Mouse (Mus musculus) kidney, postnatal 25 days (tissue): ENCODE measurements around the gene Magi2.
"Not testable (repeated sequence)": the region's sequence is repeated elsewhere in the genome, so short reads cannot be mapped to it uniquely, and the experiment has no call there.

Source experiments
- DNase-seq, 2 experiments: peaks; one replicate each; pipeline ENCODE4 v3.0.0; 2021; ENCODE audit warnings: mixed read lengths in 2 of 2

The Magi2 gene

DNA sequence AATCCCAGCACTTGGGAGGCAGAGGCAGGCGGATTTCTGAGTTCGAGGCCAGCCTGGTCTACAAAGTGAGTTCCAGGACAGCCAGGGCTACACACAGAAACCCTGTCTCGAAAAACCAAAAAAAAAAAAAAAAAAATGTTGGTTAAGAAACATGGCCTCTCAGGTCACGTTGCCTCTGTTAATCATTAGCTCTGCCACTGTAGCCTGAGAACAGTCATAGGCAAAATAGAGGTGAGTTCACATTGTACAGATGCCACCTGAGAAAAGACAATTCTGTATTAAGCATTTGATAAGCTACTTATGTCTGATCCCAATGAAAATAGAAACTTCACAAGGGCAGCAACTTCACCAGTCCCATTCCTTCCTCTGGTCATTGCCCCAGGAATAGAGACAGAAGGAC is 1496.4 kb downstream of the Magi2 start:
- not testable (repeated sequence) for DNase-seq

DNA sequence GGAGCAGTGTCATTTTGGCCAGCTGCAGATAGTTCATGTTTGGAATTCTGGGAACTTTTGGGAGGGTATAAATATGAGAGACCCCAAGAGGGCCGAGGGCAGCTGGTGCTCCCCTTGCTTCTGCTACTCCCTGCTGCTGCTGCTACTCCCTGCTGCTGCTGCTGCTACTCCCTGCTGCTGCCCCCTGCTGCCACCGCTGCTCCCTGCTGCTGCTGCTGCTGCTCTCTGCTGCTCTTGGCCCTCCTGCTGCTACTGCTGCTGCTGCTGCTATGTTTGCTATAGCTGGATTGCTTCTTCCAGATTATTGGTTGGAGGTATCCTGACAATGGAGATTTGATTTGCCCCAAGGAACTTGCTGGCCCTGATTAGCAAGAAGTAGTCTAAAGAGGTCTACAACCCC is 1512.0 kb downstream of the Magi2 start:
- no peak for DNase-seq

DNA sequence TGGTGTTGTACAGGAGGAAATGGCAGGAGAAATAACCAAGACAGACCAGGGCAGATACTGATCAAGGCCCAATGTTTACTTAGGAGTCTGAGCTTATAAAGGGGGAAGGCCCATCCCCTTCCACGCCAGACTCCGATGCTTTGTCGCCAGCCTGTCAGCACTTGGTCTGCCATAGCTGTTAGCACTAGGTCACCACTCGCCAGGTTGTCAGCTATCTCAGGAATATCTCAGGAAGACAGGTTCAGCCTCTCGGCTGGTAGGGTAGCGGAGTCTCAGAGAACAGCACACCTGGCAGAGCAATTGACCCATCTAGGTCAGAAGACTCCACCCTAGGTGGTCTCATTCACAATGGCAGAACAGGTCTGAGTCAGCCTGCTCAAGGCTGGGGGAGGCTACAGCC is 1514.4 kb downstream of the Magi2 start:
- no peak for DNase-seq

DNA sequence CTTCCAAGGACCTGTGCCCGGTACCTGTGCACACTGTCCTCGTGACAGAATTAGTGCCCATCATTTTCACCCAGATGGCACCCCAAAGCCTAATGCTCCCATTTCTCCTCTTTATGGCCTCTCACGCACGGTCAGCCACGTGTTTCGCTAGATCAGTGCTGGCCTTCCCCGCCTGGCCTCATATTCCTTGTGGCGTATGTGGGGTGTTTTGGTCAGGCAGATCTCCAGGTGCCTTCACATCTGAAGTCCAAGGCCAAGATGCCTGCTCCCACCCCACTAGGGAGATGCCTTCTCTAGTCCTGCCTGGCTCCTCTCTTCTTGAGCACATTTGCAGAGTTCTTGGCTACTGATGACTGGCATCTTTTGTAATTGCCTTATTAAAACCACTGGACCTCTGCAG is 1515.1 kb downstream of the Magi2 start:
- DNase-seq: no peak

DNA sequence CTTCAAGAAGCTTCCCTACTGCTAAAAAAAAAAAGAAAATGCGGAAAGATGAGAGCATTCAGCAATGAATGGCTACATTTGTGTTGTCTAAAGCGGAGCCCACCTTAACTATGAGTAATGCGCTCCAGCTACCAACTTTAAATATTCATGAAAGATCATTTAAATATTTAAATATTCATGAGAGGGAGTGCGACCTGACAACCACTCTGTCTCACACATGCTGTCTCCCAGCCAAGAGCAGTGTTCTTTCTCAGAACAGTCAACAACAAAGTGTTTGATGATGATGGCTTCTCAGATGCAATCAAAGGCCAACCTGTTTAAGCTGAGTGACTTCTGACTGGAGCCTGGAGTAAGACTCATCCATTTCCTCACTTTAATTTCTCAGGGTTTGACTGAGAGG is 1521.3 kb downstream of the Magi2 start:
- no peak for DNase-seq

DNA sequence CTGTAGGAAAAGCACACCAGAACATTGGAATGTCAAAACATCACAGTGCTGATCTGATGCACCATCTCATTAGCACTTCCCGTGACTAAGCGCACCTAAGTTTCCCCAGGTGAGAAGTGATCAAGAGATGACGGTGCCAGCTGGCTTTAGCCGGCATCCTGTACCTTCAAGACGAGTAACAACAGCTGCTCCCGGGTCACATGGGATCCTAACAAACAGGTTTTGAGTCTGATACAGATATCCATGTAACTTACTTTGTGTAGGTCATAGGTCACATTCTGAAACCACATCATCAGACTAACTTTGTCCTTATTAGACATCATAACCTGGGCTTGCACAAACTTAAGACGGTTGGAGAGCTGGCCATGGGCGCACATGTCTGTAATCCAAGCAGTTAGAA is 1522.0 kb downstream of the Magi2 start:
- no peak for DNase-seq

DNA sequence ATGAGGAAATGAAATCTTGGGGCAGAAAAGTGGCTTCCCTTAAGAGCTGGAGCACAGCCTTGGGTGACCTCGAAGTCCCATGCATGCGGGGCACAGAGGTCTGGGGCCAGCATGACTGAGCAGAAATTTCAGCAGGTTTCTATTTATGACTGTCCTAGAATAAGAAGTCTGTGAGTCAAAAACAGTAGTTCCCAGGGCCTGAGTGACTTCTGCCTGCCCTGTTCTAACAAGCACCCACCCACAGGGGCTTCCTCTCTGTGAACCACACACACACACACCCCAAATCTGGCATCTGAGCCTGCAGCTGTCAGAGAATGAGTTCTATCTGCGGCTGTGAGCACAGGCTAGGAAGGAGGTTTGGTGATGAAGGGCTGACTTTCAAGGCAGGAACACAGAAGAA is 1522.7 kb downstream of the Magi2 start:
- no peak for DNase-seq

DNA sequence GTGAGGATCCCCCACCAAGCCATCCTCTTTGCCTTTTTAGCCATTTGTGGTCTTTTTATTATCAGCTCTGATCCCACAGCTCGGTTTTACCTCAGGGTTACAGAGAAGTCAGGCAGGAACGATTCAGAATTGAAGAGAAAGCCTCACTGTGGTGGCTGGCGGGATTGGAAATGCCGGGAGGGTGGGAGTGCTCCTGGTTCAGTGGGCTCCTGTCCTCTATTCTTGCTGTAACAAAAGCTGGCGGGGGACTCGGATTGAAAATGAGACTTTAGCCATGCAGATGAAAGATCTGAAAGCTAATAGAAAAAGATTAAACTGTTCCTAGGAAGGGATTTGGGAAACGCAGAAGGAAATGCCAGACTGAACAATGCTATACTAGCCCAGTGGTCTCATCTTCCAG is 1524.2 kb downstream of the Magi2 start:
- no peak for DNase-seq

DNA sequence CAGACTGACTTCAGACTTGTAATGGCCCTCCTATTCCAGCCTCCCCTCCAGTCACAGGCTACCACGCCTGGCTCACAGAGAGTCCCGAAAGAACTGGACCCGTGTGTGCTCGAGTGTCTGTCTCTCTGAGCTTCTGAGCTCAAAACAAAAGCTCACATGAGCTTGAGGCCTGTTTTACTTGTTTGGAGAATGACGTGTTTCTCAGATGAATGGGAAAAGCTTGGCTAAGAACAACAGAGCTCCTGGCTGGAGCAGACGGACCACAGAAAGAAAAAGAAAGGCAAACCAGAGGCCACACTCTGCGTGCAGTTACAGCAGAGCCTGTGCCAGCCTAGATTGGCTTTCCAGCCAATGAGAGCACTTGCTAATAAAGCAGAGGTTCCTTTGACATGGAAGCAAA is 1524.9 kb downstream of the Magi2 start:
- DNase-seq: no peak

DNA sequence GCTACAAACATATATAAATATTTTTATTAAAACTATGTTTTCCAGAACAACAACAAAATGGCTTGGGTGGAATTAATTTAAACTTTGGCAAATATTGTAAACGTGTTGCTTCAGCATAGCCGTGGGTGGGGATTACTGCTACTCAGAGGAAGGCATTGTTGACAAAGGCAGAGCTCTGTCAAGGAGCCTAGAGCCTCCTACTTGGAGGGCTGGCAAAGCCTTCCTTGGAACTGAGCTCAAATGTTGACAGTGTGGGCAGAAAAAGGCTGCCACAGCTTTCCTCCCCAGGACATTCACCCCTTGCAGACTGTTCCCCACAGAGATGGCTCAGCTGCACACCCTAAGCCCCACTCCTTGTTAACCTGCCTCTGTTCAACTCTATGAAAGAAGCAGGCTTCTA is 1526.3 kb downstream of the Magi2 start:
- no peak for DNase-seq

DNA sequence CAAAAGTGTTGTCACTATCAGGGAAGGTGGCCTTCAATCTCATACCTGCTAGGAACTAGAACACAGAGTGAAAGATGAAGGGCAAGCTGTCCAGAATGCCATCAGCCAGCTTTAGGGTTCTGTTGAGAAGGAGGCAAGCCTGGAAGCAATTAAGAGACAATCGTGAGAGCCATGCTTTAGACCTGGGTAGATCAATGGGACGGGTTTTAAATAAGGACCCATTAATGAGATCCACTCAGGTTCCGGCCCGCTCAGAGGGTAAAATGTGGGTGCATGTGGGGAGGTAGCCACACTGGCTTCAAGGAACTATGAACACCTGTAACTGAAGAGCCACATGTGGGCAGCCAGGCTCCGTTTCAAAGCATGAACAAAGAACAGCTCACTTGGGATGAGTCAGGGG is 1527.1 kb downstream of the Magi2 start:
- no peak for DNase-seq
